Comparison of ENCODE assay signal across 19 mouse cellular contexts in genomic region chr17:74406487-74406886, GRCm38 (mm10). TPM values are rescaled to one million over a fixed set of nuclear protein-coding genes. Genes with fewer than 3 reads are reported as not detected.
A peak's percentile ranks its signal among the peaks of the same experiment; 100 is the strongest.
DNase-seq lines count a peak whose midpoint lies in the region; TF ChIP-seq lines count a peak whose summit lies in the region.
"Had no signal": no experiment of that assay in that cellular context is flagged by ENCODE, and none has a peak within 500 bp of the region (broad histone marks: within the 10 kb centered on the region; RNA-seq: fewer than 3 reads in every experiment).

No protein-coding gene starts in this region.

- WGBS in heart, adult 2 months, result 81% methylated on average over 8 of the region's 8 CpGs
- WGBS in small intestine, adult 2 months, result 74% methylated on average over 8 of the region's 8 CpGs

- no peak for TF ChIP-seq EP300 in heart, adult 2 months (IDR thresholded peaks at IDR 0.05; ENCODE audit: insufficient read depth, low read depth, low read length)
- TF ChIP-seq EP300 in CH12.LX (IDR thresholded peaks at IDR 0.05; ENCODE audit: low read length), result no peak

- dilution Hi-C loops in CH12.LX (cut with MboI; ENCODE audit: extremely low pct_ligation_motif_present, extremely low pct_unique_long_range_greater_than_20kb, low sequenced_read_pairs), result no loop called here

- H3K27ac ChIP-seq in heart, adult 2 months, result no peak overlapping the region
- H3K27ac ChIP-seq in CH12.LX (ENCODE audit: insufficient read depth, low read depth), result no peak overlapping the region
- H3K27ac ChIP-seq in small intestine, adult 2 months (ENCODE audit: insufficient read depth, low read depth, low read length), result peak overlapping the region; percentile 73; the same call in 1 of the 2 replicates
- H3K27ac ChIP-seq: embryonic facial prominence, embryonic 10.5 days; embryonic facial prominence, embryonic 12.5 days; forebrain, embryonic 13.5 days; forebrain, embryonic 15.5 days had no signal

- DNase-seq in heart, adult 11 months, result peak; percentile 76
- DNase-seq in heart, adult 2 months, result no peak
- peak; percentile 12 for DNase-seq in CH12.LX (ENCODE audit: extremely low read depth)
- no peak for DNase-seq in left cerebral cortex, postnatal 4 days
- DNase-seq: adrenal gland, adult 2 months; adrenal gland, postnatal 10 days; adrenal gland, postnatal 25 days; B cell, adult 2 months; cerebellum, adult 11-12 months; cerebellum, adult 2 months; cerebellum, adult 9-10 months; cerebellum, postnatal 10 days; cerebellum, postnatal 25 days; forebrain, postnatal 0 days had no signal

- no peak overlapping the region for H3K4me2 ChIP-seq in CH12.LX (ENCODE audit: insufficient read depth, low read depth, poor library complexity, severe bottlenecking)
- H3K4me2 ChIP-seq: embryonic facial prominence, embryonic 12.5 days; forebrain, embryonic 13.5 days; forebrain, embryonic 15.5 days had no signal

- no peaks in the 10 kb centered on the region for H3K9me3 ChIP-seq in CH12.LX (replicated peaks; ENCODE audit: low read length)
- H3K9me3 ChIP-seq: embryonic facial prominence, embryonic 10.5 days; embryonic facial prominence, embryonic 12.5 days; forebrain, embryonic 13.5 days; forebrain, embryonic 15.5 days had no signal

- no peaks in the 10 kb centered on the region for H3K79me2 ChIP-seq in heart, adult 2 months (replicated peaks; ENCODE audit: control insufficient read depth, insufficient read depth, low read length)
- no peaks in the 10 kb centered on the region for H3K79me2 ChIP-seq in CH12.LX (replicated peaks; ENCODE audit: control insufficient read depth, extremely low read depth, insufficient read depth, poor library complexity, severe bottlenecking)

- H3K9ac ChIP-seq in heart, adult 2 months (ENCODE audit: low read depth, low read length), result no peak overlapping the region
- H3K9ac ChIP-seq in CH12.LX (ENCODE audit: insufficient read depth, low read depth), result no peak overlapping the region
- H3K9ac ChIP-seq: embryonic facial prominence, embryonic 12.5 days; forebrain, embryonic 13.5 days; forebrain, embryonic 15.5 days; forebrain, postnatal 0 days had no signal

- in situ Hi-C loops in CH12.LX (cut with MboI; ENCODE audit: low pct_ligation_motif_present, low pct_unique_long_range_greater_than_20kb, low sequenced_read_pairs), result no loop called here

- TF ChIP-seq POLR2A in heart, adult 2 months (IDR thresholded peaks at IDR 0.05; ENCODE audit: insufficient read depth, low read depth, low read length), result no peak
- no peak for TF ChIP-seq POLR2A in CH12.LX (IDR thresholded peaks at IDR 0.05; ENCODE audit: low read depth, low read length)
- TF ChIP-seq POLR2A in small intestine, adult 2 months (IDR thresholded peaks at IDR 0.05; ENCODE audit: low read depth, low read length), result no peak

- no peaks in the 10 kb centered on the region for H3K36me3 ChIP-seq in heart, adult 2 months (ENCODE audit: control insufficient read depth, insufficient read depth, low read length)
- H3K36me3 ChIP-seq in CH12.LX (replicated peaks in 1 of 2; ENCODE audit: control insufficient read depth in 1 of 2, insufficient read depth in 1 of 2, low read length in 1 of 2), result peaks cover 53 to 76% of the 10 kb centered on the region in 2 experiments
- H3K36me3 ChIP-seq in small intestine, adult 2 months (ENCODE audit: control insufficient read depth, insufficient read depth, low read length), result peaks cover 50% of the 10 kb centered on the region

- no peak overlapping the region for H3K4me3 ChIP-seq in heart, adult 2 months
- no peak overlapping the region for H3K4me3 ChIP-seq in CH12.LX (replicated peaks in 1 of 3; ENCODE audit: low read depth in 2 of 3, low read length in 2 of 3, poor library complexity in 1 of 3)
- H3K4me3 ChIP-seq in small intestine, adult 2 months (ENCODE audit: low read depth, low read length), result no peak overlapping the region
- H3K4me3 ChIP-seq: embryonic facial prominence, embryonic 10.5 days; embryonic facial prominence, embryonic 12.5 days; forebrain, embryonic 13.5 days; forebrain, embryonic 15.5 days had no signal

- intact Hi-C loops in heart, adult 2 months (cut with DNase I), result no loop called here
- intact Hi-C loops in left cerebral cortex, postnatal 4 days (cut with DNase I), result no loop called here

- no peak for TF ChIP-seq RAD21 in CH12.LX (IDR thresholded peaks at IDR 0.05; ENCODE audit: low read depth, low read length)

- no peaks in the 10 kb centered on the region for H3K4me1 ChIP-seq in heart, adult 2 months (ENCODE audit: control insufficient read depth, insufficient read depth, low read length)
- H3K4me1 ChIP-seq in CH12.LX (ENCODE audit: control insufficient read depth in 1 of 2, insufficient read depth in 2 of 2), result peaks cover 0 to 7% of the 10 kb centered on the region in 2 experiments; a peak in 2 of 4 replicates
- H3K4me1 ChIP-seq in small intestine, adult 2 months (ENCODE audit: control insufficient read depth, insufficient read depth, insufficient read length, low read length), result peaks cover 14% of the 10 kb centered on the region
- H3K4me1 ChIP-seq: embryonic facial prominence, embryonic 10.5 days; embryonic facial prominence, embryonic 12.5 days; forebrain, embryonic 13.5 days; forebrain, embryonic 15.5 days had no signal

- H3K27me3 ChIP-seq in heart, adult 2 months (ENCODE audit: control insufficient read depth, insufficient read depth, low read length), result no peaks in the 10 kb centered on the region
- H3K27me3 ChIP-seq in CH12.LX (replicated peaks), result no peaks in the 10 kb centered on the region
- no peaks in the 10 kb centered on the region for H3K27me3 ChIP-seq in small intestine, adult 2 months (ENCODE audit: control insufficient read depth, insufficient read depth, low read length)
- H3K27me3 ChIP-seq: embryonic facial prominence, embryonic 12.5 days; forebrain, embryonic 13.5 days; forebrain, embryonic 15.5 days had no signal

- TF ChIP-seq CTCF in heart, adult 2 months (IDR thresholded peaks at IDR 0.05), result no peak
- TF ChIP-seq CTCF in CH12.LX (conservative IDR thresholded peaks at IDR 0.05 in 1 of 2, IDR thresholded peaks at IDR 0.05 in 1 of 2; ENCODE audit: low read depth in 2 of 2, low read length in 2 of 2), result no peak
- TF ChIP-seq CTCF in small intestine, adult 2 months (IDR thresholded peaks at IDR 0.05; ENCODE audit: extremely low read depth, insufficient read length, insufficient replicate concordance, low read depth, low read length), result no peak

TF ChIP-seq in CH12.LX, 34 proteins besides CTCF, POLR2A, EP300 and RAD21:
- TF ChIP-seq MYC (IDR thresholded peaks at IDR 0.05; ENCODE audit: low read depth, low read length) (no peak), E2F4 (IDR thresholded peaks at IDR 0.05; ENCODE audit: insufficient replicate concordance, low read depth, low read length) (no peak), MAFK (IDR thresholded peaks at IDR 0.05; ENCODE audit: insufficient replicate concordance, low read length) (no peak), RCOR1 (conservative IDR thresholded peaks at IDR 0.05; ENCODE audit: low read depth, low read length) (no peak)

RNA-seq across cellular contexts. Expression of gene Slc30a6, which starts 11.1 kb away (rescaled TPM):
- 1 to 10 TPM; 9.2 to 9.5 TPM for total RNA-seq in heart, adult 2 months (2021)
- 14.6 and 28.0 TPM in 2 replicates for polyA plus RNA-seq in heart, adult 2 months (2012; rRNA removed)
- total RNA-seq in CH12.LX (2012; rRNA removed), result 16.2 and 16.8 TPM in 2 replicates
- total RNA-seq in CH12.LX (2014; rRNA removed), result 27.2 and 31.5 TPM in 2 replicates
- polyA plus RNA-seq in CH12.LX (2012; ENCODE audit: insufficient read length, low read depth), result 17.1 and 19.7 TPM in 2 replicates
- 9.6 and 14.6 TPM in 2 replicates for polyA plus RNA-seq in small intestine, adult 2 months (2012; rRNA removed)
- total RNA-seq in left cerebral cortex, postnatal 4 days (2021), result 10 to 100 TPM; 15.8 to 19.6 TPM

RNA-seq across cellular contexts. Expression of gene Nlrc4, which starts 52.5 kb away (rescaled TPM):
- total RNA-seq in heart, adult 2 months (2021), result under 1 TPM; 0.27 to 0.39 TPM
- 0.12 and 0.23 TPM in 2 replicates for polyA plus RNA-seq in heart, adult 2 months (2012; rRNA removed)
- 1.9 and 2.0 TPM in 2 replicates for total RNA-seq in CH12.LX (2012; rRNA removed)
- total RNA-seq in CH12.LX (2014; rRNA removed), result 3.3 and 4.3 TPM in 2 replicates
- 5.9 and 6.0 TPM in 2 replicates for polyA plus RNA-seq in CH12.LX (2012; ENCODE audit: insufficient read length, low read depth)
- 4.2 and 6.9 TPM in 2 replicates for polyA plus RNA-seq in small intestine, adult 2 months (2012; rRNA removed)
- total RNA-seq in left cerebral cortex, postnatal 4 days (2021), result under 1 TPM; 0.10 to 0.18 TPM

Comparison
In these comparisons a context has a peak if more than half of its experiments do, and no peak if none do; other contexts are left out.
1. DNase-seq: peak in heart, adult 11 months (single experiment) and CH12.LX (single experiment); none in heart, adult 2 months (0 of 2) and left cerebral cortex, postnatal 4 days (single experiment).